Mouse (Mus musculus): Measurements from ENCODE around the gene Myo1b. TPM values are rescaled to one million over a fixed set of nuclear protein-coding genes. Genes with fewer than 3 reads are reported as not detected.
A peak's percentile ranks its signal among the peaks of the same experiment; 100 is the strongest.

The Myo1b gene
- polyA plus RNA-seq, 1 experiment from 2014 or later = 106 TPM

- ATAC-seq (ENCODE audit: low FRiP score, low read depth) = no peak; the same call in 1 of the 2 replicates
- peaks cover 25% of the 10 kb centered on the region for H3K4me1 ChIP-seq
- H3K4me3 ChIP-seq = peak overlapping the region; percentile 81
- H3K4me2 ChIP-seq (replicated peaks) = peak overlapping the region; percentile 67
- H3K36me3 ChIP-seq = peaks cover under 1% of the 10 kb centered on the region; the same call in 1 of the 2 replicates
- H3K27me3 ChIP-seq = peaks cover 5% of the 10 kb centered on the region; the same call in 1 of the 2 replicates
- peaks cover 3% of the 10 kb centered on the region; the same call in 1 of the 2 replicates for H3K9me3 ChIP-seq
- peak overlapping the region; percentile 96 for H3K9ac ChIP-seq
- no peak overlapping the region for H3K27ac ChIP-seq
- 50% methylated on average over 5 of the region's 5 CpGs for WGBS
Measured at GRCm38 (mm10) chr1:51916276-51916675, 405 bp upstream of the Myo1b start.

- under 1% methylated on average over 33 of the region's 33 CpGs for WGBS
- Histone ChIP-seq H3K9ac (peak overlapping the region; percentile 96), H3K27ac (peak overlapping the region; percentile 95), H3K36me3 (peaks cover 3% of the 10 kb centered on the region; the same call in 1 of the 2 replicates), H3K4me2 (replicated peaks) (peak overlapping the region; percentile 67), H3K27me3 (peaks cover 5% of the 10 kb centered on the region; the same call in 1 of the 2 replicates), H3K9me3 (peaks cover 3% of the 10 kb centered on the region; the same call in 1 of the 2 replicates), H3K4me3 (peak overlapping the region; percentile 81), H3K4me1 (peaks cover 32% of the 10 kb centered on the region)
- ATAC-seq (ENCODE audit: low FRiP score, low read depth) = peak; percentile 89
Measured at GRCm38 (mm10) chr1:51915051-51915575, 758 bp downstream of the Myo1b start.

DNA sequence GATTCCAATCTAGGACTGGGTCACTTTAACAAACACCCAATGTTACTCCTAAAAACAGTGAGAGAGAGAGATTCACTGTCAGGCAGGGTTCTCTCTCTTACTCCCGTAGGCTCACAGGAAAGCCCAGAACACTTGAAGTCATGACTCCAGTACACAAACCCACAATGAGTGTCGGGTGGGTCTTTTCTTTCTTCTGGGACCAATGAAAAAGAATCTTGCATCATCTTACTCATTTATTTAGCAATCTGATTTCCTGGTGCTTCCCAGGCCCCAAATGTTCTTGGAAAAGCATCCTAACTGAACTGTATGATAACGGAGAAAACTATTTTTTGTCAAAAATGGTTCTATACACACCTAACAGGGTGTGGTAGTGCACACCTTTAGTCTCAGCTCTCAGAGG, 1.8 kb downstream of the Myo1b start:
- peak overlapping the region; percentile 81 for H3K4me3 ChIP-seq
- peak overlapping the region; percentile 67 for H3K4me2 ChIP-seq (replicated peaks)
- H3K9me3 ChIP-seq = peaks cover 2% of the 10 kb centered on the region; the same call in 1 of the 2 replicates
- no peak overlapping the region for H3K27ac ChIP-seq
- H3K9ac ChIP-seq = no peak overlapping the region
- peaks cover 38% of the 10 kb centered on the region for H3K4me1 ChIP-seq
- no peak for ATAC-seq (ENCODE audit: low FRiP score, low read depth)
- 76% methylated on average over 3 of the region's 3 CpGs for WGBS
- peaks cover 3% of the 10 kb centered on the region; the same call in 1 of the 2 replicates for H3K36me3 ChIP-seq
- H3K27me3 ChIP-seq = peaks cover 5% of the 10 kb centered on the region; the same call in 1 of the 2 replicates

GRCm38 (mm10) chr1:51913071-51913814, 2.6 kb downstream of the Myo1b start:
- H3K4me1 ChIP-seq = peaks cover 46% of the 10 kb centered on the region
- H3K9ac ChIP-seq = no peak overlapping the region
- H3K4me3 ChIP-seq = 0 out of 2 replicates have a peak overlapping the region, but pooled peaks have one; percentile 81
- no peak for ATAC-seq (ENCODE audit: low FRiP score, low read depth)
- H3K9me3 ChIP-seq = no peaks in the 10 kb centered on the region
- WGBS = 80% methylated on average over 14 of the region's 14 CpGs
- peaks cover 3% of the 10 kb centered on the region; the same call in 1 of the 2 replicates for H3K36me3 ChIP-seq
- no peak overlapping the region for H3K27ac ChIP-seq
- H3K4me2 ChIP-seq (replicated peaks) = peak overlapping the region; percentile 67
- peaks cover 5% of the 10 kb centered on the region; the same call in 1 of the 2 replicates for H3K27me3 ChIP-seq

GRCm38 (mm10) chr1:51911331-51911730, 4.5 kb downstream of the Myo1b start:
- H3K4me2 ChIP-seq (replicated peaks) = no peak overlapping the region
- H3K36me3 ChIP-seq = peaks cover 3% of the 10 kb centered on the region; the same call in 1 of the 2 replicates
- H3K4me3 ChIP-seq = no peak overlapping the region
- no peak overlapping the region for H3K27ac ChIP-seq
- WGBS = 64% methylated on average over 4 of the region's 4 CpGs
- no peak for ATAC-seq (ENCODE audit: low FRiP score, low read depth)
- peaks cover 65% of the 10 kb centered on the region for H3K4me1 ChIP-seq
- H3K9ac ChIP-seq = no peak overlapping the region
- H3K27me3 ChIP-seq = no peaks in the 10 kb centered on the region
- H3K9me3 ChIP-seq = no peaks in the 10 kb centered on the region

GRCm38 (mm10) chr1:51909204-51909603, 6.7 kb downstream of the Myo1b start:
- Histone ChIP-seq H3K9ac (no peak overlapping the region), H3K4me2 (replicated peaks) (no peak overlapping the region), H3K4me1 (peaks cover 83% of the 10 kb centered on the region), H3K27me3 (no peaks in the 10 kb centered on the region), H3K9me3 (no peaks in the 10 kb centered on the region), H3K27ac (no peak overlapping the region), H3K36me3 (peaks cover 3% of the 10 kb centered on the region; the same call in 1 of the 2 replicates), H3K4me3 (no peak overlapping the region)
- 74% methylated on average over 2 of the region's 2 CpGs for WGBS
- no peak for ATAC-seq (ENCODE audit: low FRiP score, low read depth)

DNA sequence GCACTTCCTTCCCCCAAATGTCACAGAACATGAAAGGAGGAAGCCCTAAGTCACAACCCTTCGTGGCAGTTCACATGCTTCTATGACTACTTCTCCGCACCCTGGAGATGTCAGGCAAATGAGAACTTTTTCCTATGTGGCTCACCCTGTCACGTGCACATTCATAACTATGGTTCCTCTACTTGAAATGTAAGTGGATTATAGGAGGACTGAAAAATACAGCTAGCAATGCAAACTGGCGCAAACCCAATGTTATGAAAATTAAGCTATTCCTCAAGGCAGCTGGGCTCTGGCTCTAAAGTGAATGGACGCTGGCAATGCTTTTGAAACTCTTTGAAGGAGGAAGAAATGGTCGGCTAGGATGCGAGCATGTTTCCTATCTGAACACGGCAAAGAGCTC, 8.1 kb downstream of the Myo1b start:
- H3K9ac ChIP-seq = no peak overlapping the region
- no peak for ATAC-seq (ENCODE audit: low FRiP score, low read depth)
- H3K9me3 ChIP-seq = no peaks in the 10 kb centered on the region
- peaks cover 74% of the 10 kb centered on the region for H3K4me1 ChIP-seq
- H3K27me3 ChIP-seq = no peaks in the 10 kb centered on the region
- H3K36me3 ChIP-seq = peaks cover 3% of the 10 kb centered on the region; the same call in 1 of the 2 replicates
- no peak overlapping the region for H3K27ac ChIP-seq
- no peak overlapping the region for H3K4me2 ChIP-seq (replicated peaks)
- WGBS = 42% methylated on average over 8 of the region's 8 CpGs
- H3K4me3 ChIP-seq = no peak overlapping the region

DNA sequence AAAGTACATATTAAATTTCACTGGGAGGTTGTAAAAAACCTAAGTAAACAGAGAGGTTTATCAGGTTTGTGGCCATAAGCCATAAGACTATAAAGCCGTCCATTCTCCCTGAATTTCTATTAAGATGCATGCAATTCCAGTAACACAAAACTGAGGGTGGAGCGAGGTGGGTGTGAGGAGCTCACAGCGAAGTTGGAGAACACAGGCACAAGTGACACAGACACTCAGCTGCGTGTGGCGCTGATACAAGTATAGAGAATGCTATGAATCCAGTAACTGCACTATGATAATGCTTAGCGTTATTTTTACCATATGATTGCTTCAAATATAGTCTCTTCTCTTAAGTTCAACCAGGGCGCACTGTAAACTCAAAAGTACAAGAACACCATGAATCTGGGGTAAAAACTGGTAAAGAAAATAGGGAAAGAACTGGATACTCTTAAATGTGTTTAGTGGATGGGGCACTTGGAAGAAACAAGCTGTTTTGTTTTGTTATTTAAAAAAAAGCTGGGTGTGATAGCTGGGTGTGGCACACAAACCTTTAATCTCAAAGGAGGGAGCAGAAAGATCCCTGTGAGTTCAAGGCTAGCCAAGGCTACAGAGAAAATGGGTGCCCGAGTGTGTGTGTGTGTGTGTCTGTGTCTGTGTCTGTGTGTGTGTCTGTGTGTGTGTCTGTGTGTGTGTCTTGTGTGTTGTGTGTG, 9.5 kb downstream of the Myo1b start:
- H3K9ac ChIP-seq = no peak overlapping the region
- peaks cover 69% of the 10 kb centered on the region for H3K4me1 ChIP-seq
- H3K27ac ChIP-seq = no peak overlapping the region
- peaks cover 3% of the 10 kb centered on the region; the same call in 1 of the 2 replicates for H3K36me3 ChIP-seq
- no peak overlapping the region for H3K4me2 ChIP-seq (replicated peaks)
- no peaks in the 10 kb centered on the region for H3K27me3 ChIP-seq
- no peaks in the 10 kb centered on the region for H3K9me3 ChIP-seq
- ATAC-seq (ENCODE audit: low FRiP score, low read depth) = no peak
- no peak overlapping the region for H3K4me3 ChIP-seq
- 68% methylated on average over 8 of the region's 8 CpGs for WGBS

- Histone ChIP-seq H3K9ac (no peak overlapping the region), H3K27ac (no peak overlapping the region), H3K4me3 (no peak overlapping the region), H3K27me3 (no peaks in the 10 kb centered on the region), H3K9me3 (no peaks in the 10 kb centered on the region), H3K4me1 (peaks cover 60% of the 10 kb centered on the region), H3K36me3 (no peaks in the 10 kb centered on the region), H3K4me2 (replicated peaks) (no peak overlapping the region)
- no peak for ATAC-seq (ENCODE audit: low FRiP score, low read depth)
- WGBS = 78% methylated on average over 6 of the region's 6 CpGs
Measured at GRCm38 (mm10) chr1:51905073-51905472, 10.8 kb downstream of the Myo1b start.

GRCm38 (mm10) chr1:51897160-51897572, 18.7 kb downstream of the Myo1b start:
- Histone ChIP-seq H3K4me3 (no peak overlapping the region), H3K4me2 (replicated peaks) (no peak overlapping the region), H3K27ac (no peak overlapping the region), H3K9me3 (no peaks in the 10 kb centered on the region), H3K36me3 (no peaks in the 10 kb centered on the region), H3K4me1 (peaks cover 48% of the 10 kb centered on the region), H3K9ac (no peak overlapping the region), H3K27me3 (no peaks in the 10 kb centered on the region)
- 56% methylated on average over 4 of the region's 6 CpGs for WGBS
- no peak for ATAC-seq (ENCODE audit: low FRiP score, low read depth)

GRCm38 (mm10) chr1:51895961-51896360, 19.9 kb downstream of the Myo1b start:
- H3K4me2 ChIP-seq (replicated peaks) = no peak overlapping the region
- H3K4me3 ChIP-seq = no peak overlapping the region
- peaks cover 59% of the 10 kb centered on the region for H3K4me1 ChIP-seq
- no peaks in the 10 kb centered on the region for H3K36me3 ChIP-seq
- no peaks in the 10 kb centered on the region for H3K9me3 ChIP-seq
- no peak for ATAC-seq (ENCODE audit: low FRiP score, low read depth)
- WGBS = 75% methylated on average over 10 of the region's 10 CpGs
- H3K9ac ChIP-seq = no peak overlapping the region
- H3K27me3 ChIP-seq = no peaks in the 10 kb centered on the region
- H3K27ac ChIP-seq = no peak overlapping the region

DNA sequence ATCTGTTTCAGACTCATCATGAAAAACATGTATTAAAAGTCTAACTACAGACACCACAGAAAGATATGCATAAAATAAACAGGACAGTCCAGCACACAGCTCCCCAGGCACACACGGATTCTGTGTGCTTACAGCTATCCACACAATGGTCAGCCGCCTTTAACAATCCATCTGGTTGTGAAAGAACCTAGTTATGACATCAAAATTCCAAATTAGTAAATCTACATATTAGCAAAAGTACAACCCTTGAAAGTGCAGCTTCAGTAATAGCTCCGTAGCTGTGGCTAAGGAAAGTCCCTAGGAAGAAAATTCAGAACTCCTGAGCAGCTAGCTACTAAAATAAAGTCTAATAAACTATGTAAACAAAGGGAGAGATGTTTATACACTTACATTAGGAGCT, 21.1 kb downstream of the Myo1b start:
- Histone ChIP-seq H3K4me1 (peaks cover 67% of the 10 kb centered on the region), H3K27ac (no peak overlapping the region), H3K9me3 (no peaks in the 10 kb centered on the region), H3K27me3 (no peaks in the 10 kb centered on the region), H3K36me3 (no peaks in the 10 kb centered on the region), H3K9ac (no peak overlapping the region), H3K4me3 (no peak overlapping the region), H3K4me2 (replicated peaks) (no peak overlapping the region)
- ATAC-seq (ENCODE audit: low FRiP score, low read depth) = no peak
- WGBS = 61% methylated on average over 3 of the region's 3 CpGs
